Mouse (Mus musculus) thymus, postnatal 25 days (tissue): ENCODE measurements at regions not wholly inside any gene's neighbourhood (a gene's known extent, or its start where the extent isn't known, plus 50 kb on each side); places are given as distances from the start of the nearest gene placed in this dataset.

Source experiments
- DNase-seq: peaks from one replicate; pipeline ENCODE4 v3.0.0; 2022

DNA sequence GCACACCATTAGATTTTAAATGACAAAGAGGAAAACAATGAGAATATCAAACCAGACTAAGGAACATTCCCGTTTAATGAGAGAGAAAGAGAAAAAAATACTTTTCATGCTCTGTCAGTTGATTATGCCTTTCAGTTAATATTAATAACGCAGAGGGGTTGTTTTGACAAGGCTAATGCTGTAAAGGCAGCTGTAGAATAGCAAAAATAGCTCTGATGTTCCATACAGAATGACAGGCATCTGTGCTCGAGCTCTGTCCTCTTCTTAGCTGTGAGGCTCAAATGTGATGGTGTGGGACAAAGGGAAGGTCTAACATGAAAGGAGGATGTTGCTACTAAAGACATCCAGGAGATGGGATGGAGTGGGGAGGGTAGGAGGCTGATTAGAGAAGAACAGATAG, 87.1 kb upstream of the Fam3c start:
- DNase-seq = no peak

DNA sequence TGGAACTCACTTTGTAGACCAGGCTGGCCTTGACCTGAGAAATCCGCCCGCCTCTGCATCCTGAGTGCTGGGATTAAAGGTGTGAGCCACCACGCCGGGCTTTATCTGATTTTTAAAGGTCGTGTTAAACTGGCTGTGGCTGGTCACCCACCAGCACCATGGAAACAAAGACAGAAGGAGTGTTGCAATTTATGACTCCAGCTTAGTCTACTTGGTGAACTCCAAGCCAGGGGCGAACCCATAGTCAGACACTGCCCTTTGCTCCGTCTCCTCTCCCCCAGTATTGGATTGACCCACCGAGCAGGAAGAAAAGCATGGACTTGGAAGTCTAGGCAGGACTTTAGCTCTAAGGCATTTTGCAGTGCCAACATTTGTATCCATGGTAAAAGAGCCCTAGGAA, 86.5 kb upstream of the Fam3c start:
- DNase-seq = no peak

DNA sequence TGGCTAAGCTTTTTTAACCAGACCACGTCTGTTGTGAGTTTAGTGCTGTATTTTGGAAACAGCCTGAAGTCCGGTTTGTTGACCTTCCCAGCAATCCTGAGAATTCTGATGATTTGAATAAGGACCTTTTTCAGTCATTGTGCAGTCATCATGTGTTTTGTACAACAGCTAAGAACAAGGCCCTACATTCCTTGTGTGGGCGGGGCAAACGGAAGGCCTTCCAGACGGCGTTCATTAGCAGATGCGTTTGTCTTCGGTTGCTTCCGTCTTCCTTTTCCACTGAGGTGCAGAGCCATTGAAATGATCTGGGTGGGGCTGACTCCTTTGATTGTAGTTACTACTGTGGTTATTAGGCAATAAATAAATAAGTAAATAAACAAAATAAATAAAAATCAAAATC, 83.8 kb upstream of the Fam3c start:
- no peak for DNase-seq

DNA sequence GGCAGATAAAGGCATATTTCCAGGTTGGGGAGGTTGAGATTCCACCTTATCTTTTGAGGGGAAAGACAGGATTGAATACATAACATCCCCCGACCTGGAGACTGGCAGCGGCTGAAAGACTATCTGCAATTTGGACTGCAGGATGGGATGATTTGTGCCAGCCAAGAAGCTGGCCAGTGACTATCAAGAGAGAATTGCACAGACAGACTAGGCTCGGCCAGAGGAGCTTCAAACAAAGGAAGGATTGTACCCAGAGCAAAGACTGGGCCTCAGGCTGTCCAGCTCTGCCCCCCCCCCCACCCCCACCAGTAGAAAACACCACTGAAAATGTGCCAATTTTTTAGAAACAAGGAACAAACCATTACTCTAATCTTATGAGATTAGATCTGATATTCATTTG, 73.0 kb upstream of the Fam3c start:
- DNase-seq = no peak

DNA sequence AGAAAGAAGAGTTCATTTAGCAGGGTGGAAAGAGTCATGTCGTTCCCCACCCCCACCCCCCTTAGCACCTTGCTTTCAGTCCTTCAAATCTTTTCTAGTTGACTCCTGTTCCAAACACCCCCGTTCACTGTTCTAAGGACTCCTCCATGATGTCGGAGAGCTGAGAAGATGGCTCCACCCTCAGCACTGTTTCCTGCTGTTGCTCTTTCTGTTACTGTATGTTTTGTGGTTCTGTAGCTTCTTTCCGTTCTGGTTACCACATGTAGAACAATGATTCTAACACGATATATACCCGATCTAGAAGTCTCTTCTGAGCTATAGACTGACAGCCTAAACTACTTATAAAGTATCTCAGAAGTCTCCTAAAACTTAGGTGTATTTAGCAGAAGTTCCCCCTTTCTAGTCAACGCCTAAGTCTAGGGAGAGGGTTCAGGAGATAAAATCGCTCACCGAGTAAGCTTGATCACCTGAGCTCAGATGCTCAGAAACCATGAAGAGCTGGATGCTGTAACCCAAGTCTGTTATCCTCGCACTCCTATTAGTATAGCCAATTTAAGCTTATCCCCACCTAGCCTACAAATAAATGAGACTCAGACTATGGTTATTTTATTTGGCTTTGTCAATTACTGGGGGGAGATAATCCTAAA, 68.2 kb upstream of the Fam3c start:
- peak; percentile 59 for DNase-seq

DNA sequence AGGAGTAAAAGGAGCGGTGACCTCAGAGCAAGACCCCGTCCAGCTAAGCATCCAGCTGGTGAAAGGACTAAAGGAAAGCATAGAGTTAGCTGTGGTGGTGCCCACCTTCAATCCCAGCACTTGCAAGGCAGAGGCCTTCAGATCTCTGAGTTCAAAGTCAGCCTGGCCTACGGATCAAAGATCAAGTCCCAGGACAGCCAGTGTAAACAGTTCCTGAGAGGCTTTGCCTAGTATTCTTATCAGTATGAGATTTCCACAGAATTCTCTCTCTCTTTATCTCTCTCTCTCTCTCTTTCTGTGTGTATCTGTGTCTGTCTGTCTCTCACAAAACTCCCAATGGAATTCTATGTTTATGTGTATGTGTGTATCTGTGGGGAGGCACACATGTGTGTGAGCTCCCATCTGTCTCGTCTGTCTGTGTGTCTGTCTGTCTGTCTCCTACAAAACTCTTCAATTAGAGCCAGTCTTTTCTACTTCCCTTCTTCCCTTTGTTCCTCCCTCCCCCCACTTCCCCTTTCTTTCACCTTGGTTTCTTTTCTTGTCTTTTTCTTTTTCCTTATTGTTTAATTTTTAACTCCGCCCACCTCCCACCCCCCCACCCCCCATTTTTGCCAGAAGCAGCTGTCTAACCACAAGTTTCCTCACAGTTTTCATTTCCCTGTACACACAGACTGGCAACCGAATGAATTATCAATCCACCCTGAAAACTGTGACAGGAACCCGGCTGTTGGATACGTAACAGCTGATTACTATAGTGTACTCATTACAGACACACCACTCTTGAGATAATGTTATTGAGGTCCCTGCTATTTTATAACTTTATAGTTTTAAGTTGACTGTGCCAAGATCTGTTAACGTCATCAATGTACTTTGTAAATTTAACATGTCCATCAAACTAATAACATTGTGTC, 67.3 kb upstream of the Fam3c start:
- DNase-seq = peak; percentile 21

DNA sequence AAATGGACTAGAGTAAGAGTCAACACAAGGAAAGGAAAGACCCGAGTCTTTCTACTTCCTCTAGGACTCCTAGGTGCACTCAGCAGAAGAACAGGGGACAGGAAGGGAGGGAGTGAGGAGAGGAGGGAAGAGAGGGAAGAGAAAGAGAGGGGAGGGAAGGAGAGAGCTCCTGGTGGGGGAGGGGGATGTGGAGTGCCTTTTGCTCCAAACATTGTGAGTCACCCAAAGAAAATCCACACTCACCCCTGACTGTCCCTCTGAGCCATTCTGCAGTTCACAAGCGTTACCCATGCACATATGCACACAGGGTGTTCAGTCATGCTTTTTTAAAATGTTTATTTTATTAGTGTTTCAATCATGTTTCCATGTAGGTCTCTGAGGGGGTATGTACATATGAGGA, 65.5 kb upstream of the Fam3c start:
- DNase-seq = no peak

DNA sequence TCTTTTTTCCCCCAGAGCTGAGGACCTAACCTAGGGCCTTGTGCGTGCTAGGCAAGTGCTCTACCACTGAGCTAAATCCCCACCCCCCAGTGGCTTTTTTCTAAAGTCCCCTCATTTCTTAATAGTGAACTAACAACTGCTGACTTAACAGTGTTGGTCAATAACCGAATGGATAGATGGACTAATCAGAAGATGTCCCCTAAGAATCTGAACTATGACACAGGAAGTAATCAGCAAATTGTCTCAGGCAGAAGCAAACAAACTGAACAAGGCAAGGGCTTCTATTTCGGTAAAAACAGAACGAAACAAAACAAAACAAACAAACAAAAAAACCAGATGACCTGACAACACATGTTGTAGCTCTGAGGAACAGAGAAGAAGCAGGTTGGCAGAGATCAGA, 62.2 kb upstream of the Fam3c start:
- DNase-seq = no peak

DNA sequence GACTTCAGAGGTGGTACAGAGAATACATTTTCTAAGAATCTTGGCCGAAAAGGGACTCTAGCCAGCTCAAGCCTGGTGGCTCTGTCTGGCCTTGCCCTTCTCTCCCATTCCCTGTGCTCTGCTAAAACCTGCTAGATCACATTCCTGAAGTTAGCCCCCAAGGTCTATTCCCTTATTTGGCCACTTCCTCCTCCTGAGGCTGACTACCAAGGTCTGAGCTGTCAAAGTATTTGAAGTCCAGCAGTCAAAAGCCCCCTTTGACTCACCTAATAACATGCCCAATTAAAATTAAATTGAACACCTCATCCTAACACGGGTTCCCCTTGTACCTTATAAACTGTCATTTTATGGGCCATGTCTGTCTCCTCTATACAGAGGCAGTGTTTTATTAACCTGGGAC, 61.1 kb upstream of the Fam3c start:
- DNase-seq = no peak

DNA sequence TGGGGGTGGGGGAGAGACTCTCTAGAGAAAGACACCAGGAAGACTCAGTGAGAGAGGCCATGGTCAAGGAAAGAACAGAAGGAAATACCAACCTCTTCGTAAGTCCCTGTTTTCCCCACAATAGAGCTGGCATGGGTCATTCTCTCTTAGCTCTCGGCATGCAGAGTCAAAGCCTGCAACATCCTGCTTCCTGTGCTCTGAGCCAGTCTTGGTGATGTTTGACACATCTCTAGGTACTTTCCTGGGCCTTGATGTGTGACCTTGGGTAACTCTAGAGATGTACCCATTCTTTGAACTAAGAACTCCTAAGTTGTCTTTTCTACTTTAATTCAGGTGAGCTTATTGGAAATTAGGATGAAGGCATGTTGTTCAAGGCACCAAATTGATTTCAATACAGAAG, 55.8 kb upstream of the Fam3c start:
- DNase-seq = no peak

DNA sequence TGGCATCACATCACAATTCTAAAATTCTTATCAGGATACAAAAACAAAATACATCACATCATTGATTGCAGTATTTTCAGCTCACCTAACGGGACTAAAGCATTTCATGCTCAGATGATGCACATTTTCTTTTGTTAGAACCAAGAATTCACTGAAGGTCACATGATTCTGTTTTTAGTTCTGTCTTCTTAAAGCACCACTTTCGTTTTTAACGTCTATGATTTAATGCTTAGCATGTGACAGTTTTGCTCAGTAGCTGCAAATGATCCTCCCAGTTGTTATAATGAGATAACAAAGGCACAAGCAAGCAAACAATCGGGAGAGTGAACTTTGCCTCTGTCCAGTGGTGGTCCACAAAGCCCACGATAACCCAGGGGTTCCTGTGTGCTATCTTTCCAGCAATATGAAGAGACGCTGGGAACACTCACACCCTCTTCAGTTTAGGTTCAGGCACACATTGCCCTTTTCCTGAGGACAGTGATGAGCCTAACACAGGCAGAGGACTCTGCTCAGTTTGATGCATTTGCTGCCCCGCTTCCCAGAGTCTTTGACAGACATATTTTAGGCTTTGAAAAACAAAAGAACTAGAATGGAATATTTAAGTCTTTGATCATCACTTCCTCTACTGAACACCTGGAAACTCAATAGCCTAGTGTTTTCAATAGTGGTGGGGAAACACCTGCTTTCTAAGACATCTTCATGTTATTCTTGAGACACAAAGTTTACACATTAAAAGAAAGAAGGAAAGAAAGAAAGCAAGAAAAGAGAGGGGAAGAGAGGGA, 53.0 kb upstream of the Fam3c start:
- DNase-seq = peak; percentile 20
